Mouse (Mus musculus) spleen, postnatal 36 days (tissue): ENCODE results near the gene Polm.
"Not testable (repeated sequence)": the region's sequence is repeated elsewhere in the genome, so short reads cannot be mapped to it uniquely, and the experiment has no call there.

Source experiments
- DNase-seq, 2 experiments: peaks; one replicate each; pipeline ENCODE4 v3.0.0; 2022; ENCODE audit warnings: low spot score in 2 of 2, mixed read lengths in 1 of 2

Gene Polm

DNA sequence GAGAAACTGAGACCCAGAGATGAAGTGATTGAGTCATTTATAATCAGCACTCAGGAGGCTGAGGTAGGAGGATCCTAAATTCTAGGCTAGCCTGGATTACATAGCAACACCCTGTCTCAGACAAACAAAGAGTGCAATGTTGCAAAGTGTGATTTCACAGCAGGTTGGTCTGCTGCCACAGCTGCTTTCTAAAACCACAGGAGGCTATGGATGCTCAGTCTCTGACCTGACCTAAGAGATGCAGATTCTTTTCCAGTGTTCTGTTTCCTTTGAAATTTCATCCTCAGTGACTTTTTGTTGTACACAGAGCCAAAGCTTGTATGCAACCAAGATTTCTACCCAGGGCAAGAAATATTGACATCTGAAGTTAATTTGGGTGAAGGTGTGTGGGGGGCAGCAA is 17.7 kb upstream of the Polm start:
- DNase-seq = no peak

DNA sequence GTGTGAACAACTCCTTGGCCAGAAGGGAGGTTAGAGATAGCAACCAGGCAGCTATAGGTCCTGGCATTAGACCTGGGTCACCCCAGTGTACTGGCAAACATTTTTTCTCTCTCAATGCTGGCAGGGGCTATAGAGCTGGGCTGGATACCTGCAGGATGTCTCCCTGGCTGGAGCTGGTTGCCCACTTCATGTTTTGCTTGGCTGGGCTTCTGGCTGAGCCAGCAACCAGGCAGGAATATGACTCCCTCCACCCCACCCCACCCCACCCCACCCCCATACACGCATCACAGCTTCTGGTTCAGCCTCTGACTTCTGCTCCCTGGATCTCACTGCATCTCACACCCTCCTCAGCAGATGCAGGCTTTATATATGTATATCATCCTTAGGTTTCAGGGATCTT is 14.5 kb upstream of the Polm start:
- DNase-seq = no peak

DNA sequence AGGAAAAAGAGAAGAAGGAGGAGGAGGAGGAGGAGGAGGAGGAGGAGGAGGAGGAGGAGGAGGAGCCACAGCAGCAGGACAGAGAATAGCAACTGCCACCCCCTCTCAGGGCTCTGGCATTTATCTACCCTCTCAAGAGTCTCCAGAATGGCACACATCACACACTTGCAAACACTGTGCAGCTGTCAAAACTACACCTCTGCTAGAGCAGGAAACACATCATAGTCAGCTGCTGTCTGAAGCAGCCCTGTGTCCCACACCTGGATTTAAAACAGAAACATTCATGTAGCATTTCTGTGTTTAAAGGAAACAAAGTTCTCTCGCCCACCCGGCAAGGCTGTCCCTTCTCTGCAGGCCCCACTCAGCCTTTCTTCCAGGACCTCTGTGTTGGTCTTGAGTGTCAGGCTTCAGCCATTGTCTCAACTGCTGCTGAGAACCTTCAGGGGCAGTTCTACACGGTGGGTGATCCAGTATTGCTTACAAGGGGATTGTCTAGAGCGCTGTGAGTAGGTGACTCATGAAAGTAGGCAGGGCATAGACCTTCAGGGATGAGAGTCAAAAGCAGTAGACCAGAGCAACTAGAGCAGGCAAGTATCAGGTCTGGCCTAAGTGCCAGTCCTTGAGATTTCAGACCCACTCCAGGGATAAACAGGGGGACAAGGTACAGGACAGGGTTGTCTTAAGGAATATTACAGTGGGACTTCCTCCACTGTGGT is 13.4 kb upstream of the Polm start:
- DNase-seq = no peak

DNA sequence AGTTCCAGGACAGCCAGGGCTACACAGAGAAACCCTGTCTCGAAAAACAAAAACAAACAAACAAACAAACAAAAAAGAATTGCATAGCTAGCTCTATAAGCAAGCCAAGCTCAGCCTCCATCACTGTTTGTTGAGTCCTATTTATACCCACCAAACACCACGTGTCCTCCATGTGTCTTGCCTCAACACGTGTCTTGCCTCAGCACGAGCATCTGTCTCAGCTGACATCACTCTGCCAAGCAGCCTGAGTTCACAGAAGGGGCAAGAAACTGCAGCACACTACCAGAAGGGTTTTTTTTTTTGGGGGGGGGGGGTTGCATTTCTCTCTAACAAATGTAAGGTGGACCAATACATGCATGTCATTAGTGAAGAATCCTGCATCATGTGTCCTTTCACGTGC is 12.6 kb upstream of the Polm start:
- DNase-seq = no peak

GRCm38 (mm10) chr11:5849316-5849715 is 11.5 kb upstream of the Polm start:
- DNase-seq = no peak

GRCm38 (mm10) chr11:5848741-5849140 is 10.9 kb upstream of the Polm start:
- DNase-seq = no peak

DNA sequence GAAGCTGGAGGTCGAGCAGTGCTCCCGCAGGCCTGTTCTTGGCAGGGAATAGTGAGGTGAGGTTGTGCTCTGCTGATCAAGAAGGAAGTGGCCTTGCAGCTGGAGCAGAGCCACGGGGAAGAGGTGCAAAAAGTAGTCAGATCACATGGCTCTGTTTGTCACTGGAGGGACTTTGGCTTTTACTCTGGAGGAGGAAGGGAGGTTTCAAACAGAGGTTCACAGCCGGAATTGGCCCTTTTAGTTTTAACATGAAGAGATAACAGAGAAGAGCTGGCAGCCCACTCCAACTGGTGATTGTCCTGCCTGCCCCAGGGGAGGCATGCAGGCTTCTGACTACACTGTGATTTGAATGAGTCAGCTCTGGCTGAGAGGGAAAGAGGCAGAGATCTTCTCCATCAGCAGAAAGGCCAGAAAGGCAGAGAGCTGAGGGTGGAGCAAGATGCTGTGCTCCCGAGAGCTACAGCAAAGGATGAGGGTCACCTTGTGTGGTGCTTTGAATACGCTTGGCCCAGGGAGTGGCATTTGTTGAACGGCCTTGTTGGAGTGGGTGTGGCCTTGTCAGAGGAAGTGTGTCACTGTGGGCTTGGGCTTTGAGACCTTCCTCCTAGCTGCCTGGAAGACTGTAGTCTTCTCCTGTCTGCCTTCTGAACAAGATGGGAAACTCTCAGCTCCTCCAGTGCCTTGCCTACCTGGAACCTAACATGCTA is 9.0 kb upstream of the Polm start:
- no peak for DNase-seq

DNA sequence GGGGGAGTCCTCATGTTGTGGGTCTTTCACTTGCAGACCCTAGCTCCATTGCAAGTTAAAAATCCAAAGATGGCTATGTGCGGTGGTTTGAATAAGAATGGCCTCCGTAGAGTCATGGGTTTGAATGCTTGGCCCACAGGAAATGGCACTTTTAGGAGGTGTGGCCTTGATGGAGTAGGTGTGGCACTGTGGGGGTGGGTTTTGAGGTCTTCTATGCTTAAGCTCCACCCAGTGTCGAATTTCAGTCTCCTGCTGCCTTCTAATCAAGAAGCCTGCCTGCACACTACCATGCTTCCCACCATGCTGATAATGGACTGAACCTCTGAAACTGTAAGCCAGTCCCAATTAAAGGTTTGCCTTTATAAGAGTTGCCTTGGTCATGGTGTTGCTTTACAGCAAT is 5.3 kb upstream of the Polm start:
- DNase-seq = no peak

GRCm38 (mm10) chr11:5841751-5842150 is 3.9 kb upstream of the Polm start:
- no peak for DNase-seq

GRCm38 (mm10) chr11:5840346-5840745 is 2.5 kb upstream of the Polm start:
- DNase-seq = no peak

GRCm38 (mm10) chr11:5836126-5836525 is 1.7 kb downstream of the Polm start:
- peak in 1 of 2 experiments; percentile 31 for DNase-seq

- no peak for DNase-seq
Measured at GRCm38 (mm10) chr11:5835057-5835456, 2.8 kb downstream of the Polm start.

GRCm38 (mm10) chr11:5834506-5834905 is 3.3 kb downstream of the Polm start:
- DNase-seq = peak; percentile 40 to 42

- DNase-seq = no peak
Measured at GRCm38 (mm10) chr11:5829327-5829726, 8.5 kb downstream of the Polm start.

- DNase-seq = no peak
Measured at GRCm38 (mm10) chr11:5828509-5829191, 9.2 kb downstream of the Polm start.

DNA sequence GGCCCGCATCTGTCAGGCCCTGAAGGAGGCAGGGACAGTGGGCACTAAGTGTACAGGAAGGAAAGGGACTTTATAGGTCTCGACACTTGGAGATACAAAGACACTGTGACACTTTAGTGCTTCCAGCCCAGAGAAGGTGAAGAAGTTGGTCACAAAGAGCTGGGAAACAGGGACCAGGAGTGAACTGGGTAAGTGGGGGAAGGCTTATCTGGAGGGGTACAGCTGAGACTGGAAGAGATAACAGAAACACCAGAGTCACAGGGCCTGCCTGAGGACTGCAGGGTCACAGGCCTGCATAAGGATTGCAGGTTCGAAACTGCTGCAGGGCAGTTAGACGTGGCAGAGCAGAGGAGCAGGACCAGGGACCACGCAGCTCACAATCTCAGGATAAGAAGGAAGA is 9.9 kb downstream of the Polm start:
- DNase-seq = no peak

GRCm38 (mm10) chr11:5825432-5825831 is 12.4 kb downstream of the Polm start:
- DNase-seq = no peak

GRCm38 (mm10) chr11:5819223-5819622 is 18.6 kb downstream of the Polm start:
- DNase-seq = no peak

- DNase-seq = no peak
Measured at GRCm38 (mm10) chr11:5813381-5813780, 24.4 kb downstream of the Polm start.

- DNase-seq = not testable (repeated sequence)
Measured at GRCm38 (mm10) chr11:5809487-5809886, 28.3 kb downstream of the Polm start.

GRCm38 (mm10) chr11:5807956-5808355 is 29.9 kb downstream of the Polm start:
- no peak for DNase-seq

DNA sequence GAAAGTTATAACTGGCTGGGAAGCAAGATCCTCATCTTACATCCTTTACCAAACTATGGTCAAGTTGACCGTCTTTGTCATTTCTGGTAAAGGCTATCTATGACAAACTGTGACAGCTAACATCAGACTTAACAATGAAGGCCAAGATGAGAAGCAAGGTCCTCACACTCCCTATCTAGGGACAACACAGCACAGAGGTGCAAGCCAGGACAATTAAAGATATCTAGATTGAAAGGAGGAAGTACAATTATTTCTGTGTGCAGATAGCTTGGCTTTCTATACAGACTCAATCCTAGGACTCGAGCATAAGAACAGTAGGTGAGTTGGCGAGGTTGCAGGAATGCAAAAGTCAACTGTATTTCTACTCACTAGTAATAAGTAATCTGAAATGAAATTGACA is 32.1 kb downstream of the Polm start:
- DNase-seq = no peak

- no peak for DNase-seq
Measured at GRCm38 (mm10) chr11:5804174-5804573, 33.6 kb downstream of the Polm start.
